Mouse (Mus musculus) monocyte, adult 2 months (primary cell): Measurements from ENCODE around the gene Slc25a53.
A peak's percentile ranks its signal among the peaks of the same experiment; 100 is the strongest.

Experiments
- DNase-seq, 2 experiments: peaks; one replicate each; pipeline ENCODE4 v3.0.0; 2022; ENCODE audit warnings: low spot score in 2 of 2, low read depth in 1 of 2

Slc25a53 gene

DNA sequence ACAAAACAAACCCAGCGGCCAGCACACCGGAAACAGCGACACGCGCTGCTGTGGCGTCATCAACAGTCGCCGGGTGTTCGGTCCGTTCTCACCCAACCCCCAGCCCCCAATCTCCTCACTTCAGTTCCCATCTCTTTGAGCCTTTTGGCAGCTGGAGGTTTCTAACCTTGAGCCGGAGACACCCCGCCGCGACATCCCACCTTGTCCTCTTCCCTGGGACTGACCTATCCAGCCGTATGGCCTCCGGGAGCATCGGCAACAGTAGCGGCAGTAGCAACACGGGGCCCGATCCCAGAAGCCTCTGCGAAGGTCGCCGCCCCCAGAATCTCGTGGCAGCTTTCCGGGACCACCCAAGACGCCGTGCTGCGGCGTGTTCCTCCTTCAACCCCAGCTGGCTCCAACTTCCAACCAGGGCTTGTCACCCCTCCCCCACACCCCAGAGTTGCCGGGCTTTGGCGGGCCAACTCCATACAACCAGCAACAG is at the start of gene Slc25a53:
Gene Slc25a53, minus strand, starts transcription at position 303 of the 484 bp plus-strand sequence.
- peak; percentile 14 to 57 for DNase-seq

DNA sequence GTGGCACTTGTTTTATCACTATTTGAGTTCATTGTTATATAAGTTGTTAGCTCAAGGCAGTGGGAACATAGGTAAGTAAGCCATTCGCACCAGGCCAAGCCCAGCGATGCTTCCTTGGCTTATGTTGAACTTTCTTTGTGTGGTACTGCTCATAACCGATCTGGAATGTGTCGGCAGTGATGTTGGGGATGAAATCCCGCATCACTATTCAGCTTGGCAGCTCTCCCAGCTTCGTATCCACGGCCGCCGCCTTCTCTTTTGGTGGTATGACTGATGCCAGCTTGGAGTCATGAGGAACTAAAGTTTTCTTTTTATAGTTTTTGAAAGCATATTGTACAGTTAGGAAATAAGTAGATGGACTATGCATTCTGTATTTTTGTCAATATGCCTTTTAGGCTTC is 25.1 kb upstream of the Slc25a53 start:
- no peak for DNase-seq

DNA sequence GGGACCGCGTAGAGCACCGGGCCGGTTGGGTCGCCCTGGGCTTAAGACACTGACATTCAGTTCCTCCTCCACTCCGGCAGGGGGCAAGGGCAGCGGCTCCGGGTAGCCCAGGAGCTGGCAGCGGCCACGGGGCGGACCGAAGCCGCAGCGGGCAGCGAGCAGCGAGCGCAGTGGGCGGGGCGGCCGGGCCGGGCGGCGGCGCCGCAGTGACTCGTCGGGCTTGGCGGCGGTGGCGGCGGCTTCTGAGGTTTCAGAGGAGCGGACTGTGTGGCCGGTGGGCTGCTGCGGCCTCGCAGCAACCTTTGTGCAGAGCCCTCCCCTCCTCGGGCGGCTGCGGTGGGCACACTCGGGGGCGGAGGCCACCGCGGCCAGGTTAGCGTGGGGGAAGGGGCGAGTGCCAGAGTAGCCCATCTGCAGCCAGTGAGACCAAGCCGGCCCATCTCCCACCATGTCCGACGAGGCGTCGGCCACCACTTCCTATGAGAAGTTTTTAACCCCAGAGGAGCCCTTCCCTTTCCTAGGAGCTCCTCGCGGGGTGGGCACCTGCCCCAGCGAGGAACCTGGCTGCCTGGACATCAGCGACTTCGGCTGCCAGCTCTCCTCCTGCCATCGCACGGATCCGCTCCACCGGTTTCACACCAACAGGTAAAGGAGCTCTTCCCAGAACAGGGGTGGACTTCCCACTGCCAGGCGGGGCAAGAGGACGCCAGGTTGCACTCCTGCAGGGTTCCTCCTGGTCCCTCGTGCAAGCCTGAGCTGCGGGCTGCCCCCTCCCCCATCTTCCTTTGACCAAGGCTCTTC is 11.5 kb upstream of the Slc25a53 start, which contains the start of gene Fam199x:
Gene Fam199x, plus strand, starts transcription at position 170 of the 801 bp plus-strand sequence.
- peak; percentile 32 to 53 for DNase-seq

DNA sequence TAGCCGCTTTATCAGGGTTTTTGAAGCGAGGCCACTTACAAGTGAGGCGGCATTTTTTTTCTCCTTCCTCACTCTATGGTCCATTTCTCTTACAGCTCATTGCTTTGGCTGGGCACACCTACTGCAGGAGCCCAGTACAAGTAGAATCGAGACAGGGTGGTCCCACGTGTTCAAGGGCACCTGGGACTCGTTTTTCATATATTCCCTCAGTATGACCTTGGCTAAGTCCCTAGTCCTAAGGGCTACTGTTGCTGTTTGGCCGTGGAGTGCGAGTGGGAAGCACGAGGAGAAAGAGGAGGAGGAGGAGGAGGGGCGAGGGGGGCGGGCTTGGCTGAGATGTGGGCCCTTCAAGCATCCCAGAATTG is 10.9 kb upstream of the Slc25a53 start:
- DNase-seq, result no peak

DNA sequence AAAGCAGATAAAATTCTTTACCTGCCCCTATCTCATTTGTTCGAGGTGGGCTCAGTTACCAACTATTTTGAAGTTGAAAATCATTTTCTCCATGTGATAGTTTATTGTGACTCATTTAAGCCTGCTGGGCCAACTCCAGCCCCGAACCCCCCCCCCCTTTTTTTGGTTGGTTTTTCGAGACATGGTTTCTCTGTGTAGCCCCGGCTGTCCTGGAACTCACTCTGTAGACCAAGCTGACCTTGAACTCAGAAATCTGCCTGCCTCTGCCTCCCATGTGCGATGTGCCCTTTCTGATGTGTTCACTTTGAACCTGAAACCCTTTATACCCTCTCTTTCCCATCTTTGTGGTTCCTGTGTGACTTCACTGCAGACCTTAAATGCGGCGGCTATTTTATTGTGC is 400 bp upstream of the Slc25a53 start:
- no peak for DNase-seq

DNA sequence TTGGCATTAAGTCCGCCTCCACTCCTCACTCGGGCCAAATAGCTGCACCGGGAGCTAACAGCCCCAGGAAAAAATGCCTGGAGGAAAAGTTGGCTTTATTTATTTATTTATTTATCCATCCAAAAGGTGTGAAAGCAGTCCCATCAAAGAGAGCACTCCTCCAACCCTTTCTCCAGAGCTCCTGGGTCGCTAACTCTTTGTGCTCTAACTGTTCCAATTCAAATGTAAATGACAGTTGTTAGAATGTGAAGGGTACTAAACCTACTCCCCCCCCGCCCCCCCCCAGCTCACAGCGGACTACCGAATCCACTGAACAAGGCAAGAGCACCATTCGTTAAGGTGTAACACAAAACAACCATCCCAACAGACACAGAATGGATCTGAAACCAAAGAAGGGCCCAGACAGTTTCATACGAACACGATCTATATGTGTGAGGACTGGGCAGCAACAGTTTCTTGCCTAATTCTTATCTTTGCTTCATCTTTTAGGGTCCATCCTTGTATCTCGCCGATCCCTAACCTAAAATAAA is 567 bp downstream of the Slc25a53 start:
- DNase-seq, result no peak

DNA sequence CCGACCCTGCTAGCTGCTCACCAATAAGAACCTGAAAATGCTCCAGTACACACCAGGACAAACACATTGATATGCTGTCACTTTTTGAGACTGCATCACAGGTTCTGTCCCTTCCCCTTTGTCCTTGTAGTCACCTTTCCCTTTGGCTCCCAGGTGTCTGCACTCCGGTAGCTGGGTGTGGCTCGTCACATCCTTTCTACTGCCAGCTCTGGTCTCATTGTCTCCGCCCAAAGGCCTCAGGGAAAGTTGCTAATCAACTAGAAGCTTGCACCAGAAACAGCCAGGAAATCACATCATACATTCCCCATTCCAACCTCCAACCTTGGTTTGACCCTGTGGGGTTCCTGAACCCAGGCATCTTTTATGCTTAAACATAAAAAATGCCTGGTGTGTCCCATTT is 3.8 kb downstream of the Slc25a53 start:
- DNase-seq, result no peak

- DNase-seq, result no peak
Observed at GRCm38 (mm10) chrX:137031726-137032125, 6.4 kb downstream of the Slc25a53 start.

DNA sequence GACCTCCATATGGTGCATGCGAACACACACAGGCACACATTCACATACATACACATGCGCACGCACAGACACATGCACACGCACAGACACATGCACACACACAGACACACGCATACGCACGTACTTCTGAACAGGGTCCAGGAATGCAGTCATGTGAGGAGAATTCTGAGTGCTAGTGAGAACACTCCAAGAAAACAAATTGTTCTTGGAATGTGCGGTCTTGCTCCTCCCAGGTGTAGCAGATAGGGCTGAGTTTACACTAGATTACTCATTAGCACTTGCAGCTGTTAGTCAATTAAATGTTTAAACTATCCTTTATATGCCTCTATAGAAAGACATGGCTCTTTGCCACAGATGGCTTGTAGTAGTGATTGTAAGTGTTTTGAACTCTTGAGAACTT is 7.2 kb downstream of the Slc25a53 start:
- DNase-seq, result no peak

GRCm38 (mm10) chrX:137019310-137019709 is 18.8 kb downstream of the Slc25a53 start:
- DNase-seq, result peak in 1 of 2 experiments; percentile 6

GRCm38 (mm10) chrX:137017668-137018067 is 20.4 kb downstream of the Slc25a53 start:
- DNase-seq, result no peak

DNA sequence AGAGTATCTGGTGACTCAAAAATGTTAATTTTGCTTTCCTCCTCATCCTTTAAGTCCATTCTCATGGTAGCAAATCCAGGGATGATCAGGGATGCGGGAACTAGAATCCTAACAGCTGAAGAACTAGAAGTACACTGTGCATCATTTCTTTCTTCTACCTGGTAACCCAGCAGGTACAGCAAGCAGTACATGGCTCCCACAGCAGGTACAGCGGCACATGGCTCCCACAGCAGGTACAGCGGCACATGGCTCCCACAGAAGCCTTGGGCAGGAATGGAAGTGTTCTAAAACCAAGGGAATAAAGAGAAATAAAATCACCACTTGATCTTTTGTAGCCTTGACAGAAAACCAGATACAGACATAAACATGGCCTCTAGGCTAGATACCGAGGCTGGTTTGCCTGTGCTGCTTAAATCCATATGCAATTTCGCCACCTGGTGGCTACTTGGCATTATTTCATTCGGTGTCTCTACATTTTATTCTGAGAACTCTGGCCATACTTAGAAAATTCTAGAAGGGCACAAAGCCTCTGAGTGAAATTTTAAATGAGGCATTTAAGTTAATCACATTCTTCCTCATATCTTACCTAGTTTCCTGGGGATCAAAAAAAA is 22.9 kb downstream of the Slc25a53 start:
- DNase-seq, result no peak

DNA sequence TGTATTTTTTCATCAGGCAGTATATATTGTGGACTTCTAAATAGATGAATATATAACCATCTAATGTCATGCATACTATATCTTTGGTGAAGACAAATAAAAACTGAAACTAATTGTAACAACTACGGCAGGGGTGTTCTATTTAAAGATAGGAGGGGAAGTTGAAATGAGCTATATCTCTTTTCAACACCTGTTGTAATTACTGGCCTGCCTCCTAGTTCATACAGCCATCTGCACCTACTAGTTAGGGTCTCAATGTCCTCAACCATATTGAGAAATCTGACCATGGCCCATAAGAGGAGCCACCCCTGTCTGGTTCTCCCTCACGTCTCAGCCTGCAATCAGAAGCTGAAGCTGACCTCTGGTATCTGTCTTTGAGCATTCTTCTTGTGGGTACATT is 41.8 kb downstream of the Slc25a53 start:
- DNase-seq, result no peak

DNA sequence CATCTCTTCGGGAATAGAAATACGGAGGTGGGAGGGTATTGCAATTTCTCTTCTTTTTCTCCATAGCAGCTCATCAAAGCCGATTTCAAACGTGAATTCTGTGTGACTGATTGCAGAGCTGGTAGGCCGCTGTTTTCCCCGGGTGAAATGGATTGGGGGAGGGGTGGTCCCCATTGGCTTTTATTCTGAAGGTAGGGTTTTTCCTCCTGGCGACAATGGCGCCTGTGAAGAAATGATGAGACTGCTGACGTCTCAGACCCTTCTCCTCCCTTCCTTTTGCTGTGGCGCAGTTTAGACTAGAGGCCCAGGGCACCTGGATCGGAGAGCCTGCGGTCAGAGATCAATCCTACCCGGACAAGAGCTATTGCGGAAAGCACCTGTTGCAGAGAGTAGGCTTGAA is 44.5 kb downstream of the Slc25a53 start:
- DNase-seq, result no peak

DNA sequence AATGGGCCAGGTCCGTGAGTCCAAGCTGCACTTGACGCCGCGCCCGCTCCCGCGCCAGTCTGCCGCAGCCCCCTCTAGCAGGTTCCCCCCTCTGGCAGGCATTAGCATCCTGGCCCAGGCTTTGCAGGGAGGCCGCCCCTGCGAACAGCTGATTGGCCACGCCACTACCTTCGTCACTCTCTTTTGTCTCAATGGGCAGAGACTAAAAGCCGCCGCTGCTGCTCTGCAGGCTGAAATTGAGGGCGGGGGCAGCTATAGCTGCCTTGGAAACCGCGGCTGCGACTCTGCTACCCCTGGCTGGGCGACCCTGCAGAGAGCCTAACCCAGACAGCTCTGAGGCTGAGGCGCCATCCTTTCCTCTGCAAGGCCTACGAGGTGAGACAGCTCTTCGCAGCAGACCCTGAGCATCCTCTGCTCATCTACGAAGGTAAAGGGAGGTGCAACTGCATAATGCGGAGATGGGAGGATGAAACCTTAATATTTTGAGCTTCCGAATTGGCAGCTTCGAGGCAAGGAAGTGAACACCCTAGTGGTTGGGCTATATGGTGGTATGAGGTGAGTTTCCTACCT is 45.0 kb downstream of the Slc25a53 start, which contains the start of gene Zcchc18:
Gene Zcchc18, plus strand, starts transcription at position 178 of the 570 bp plus-strand sequence.
- DNase-seq, result no peak

- DNase-seq, result no peak
Observed at GRCm38 (mm10) chrX:136992191-136992965, 45.7 kb downstream of the Slc25a53 start.

DNA sequence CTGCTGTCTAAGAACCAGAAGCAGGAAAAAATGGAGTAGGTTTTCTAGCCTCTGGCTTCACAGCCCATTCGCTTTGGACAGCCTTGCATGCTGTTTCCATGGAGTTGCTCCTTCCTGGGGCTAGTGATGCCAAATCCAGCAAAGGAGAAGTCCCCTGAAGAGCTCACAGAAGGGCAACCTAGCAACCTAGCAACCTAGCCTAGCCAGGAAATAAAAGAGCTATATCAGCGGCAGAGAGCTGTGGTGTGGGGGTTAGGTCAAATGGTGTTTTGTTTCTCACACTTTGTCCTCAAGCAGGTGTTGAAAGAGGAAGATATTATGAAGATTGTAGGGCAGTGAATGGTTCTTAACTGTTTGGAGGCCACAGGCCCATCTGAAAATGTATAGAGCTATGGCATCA is 46.8 kb downstream of the Slc25a53 start:
- no peak for DNase-seq

DNA sequence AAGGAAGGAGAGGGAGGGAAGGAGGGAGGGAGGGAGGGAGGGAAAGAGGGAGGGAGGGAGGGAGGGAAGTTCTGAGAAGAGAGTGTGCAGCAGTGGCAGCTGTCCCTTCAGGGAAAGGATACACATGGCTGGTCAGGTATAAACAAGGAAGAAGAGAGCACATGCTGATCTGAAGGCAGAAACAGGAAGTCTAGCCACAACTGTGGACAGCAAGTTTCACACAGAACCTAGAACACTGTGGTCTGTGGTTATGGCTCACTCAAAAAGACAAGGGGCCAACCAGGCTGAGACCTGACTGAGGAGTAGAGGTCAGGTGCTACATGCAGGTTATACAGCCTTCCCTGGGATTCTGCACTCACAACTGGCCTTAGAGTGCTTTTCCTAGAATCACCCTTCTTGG is 52.1 kb downstream of the Slc25a53 start:
- DNase-seq, result no peak

DNA sequence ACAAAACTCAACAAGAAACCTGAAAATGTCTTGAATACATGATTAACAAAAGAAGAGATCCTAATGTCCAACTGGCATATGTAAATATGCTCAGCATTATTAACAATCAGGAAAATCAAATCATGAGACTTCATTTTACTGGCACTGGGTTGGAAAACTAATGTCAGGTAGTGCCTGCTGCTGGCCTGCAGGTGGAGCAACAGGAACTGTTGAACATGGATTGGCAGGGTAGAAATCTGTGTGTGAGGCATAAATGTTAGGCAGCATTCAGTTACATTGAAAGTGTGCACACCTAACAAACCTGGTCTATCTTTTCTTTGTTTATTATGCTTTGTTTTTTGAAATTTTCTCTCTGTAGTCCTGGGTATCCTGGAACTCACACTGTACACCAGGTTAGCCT is 59.5 kb downstream of the Slc25a53 start:
- no peak for DNase-seq

DNA sequence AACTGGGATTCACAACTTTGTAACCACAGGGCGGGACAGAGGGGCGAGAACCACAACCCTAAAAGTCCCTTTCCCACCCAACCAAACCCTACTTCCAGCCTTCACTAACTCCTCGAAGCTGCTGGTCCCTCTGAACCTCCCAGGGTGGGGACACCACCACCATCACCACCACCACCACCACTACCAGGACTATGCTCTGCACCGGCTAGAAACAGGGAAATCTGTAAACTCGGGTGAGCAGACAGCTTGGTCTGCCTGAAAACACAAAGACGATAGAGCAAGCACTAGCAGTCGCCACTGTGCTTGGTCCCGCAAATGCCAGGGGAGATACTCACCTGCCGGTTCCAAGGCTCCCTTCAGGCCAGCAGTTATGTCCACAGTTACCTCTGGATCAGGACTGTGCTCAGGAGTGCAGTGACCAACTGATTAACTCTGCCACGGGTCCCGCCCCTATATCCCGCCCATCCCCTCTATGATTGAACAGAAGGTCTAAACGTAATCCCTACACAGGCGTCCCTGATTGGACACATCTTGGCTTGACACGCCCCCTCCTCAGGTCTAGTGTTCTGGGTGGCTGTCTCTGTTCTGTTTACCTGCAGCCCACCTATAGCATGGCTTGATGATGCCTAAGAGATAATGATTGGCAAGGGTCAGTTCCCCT is 61.5 kb downstream of the Slc25a53 start, which contains the start of the genes Tmsb15l and Tmsb15b1:
Gene Tmsb15l, minus strand, starts transcription at position 446 of the 661 bp plus-strand sequence.
Gene Tmsb15b1, minus strand, starts transcription at position 451 of the 661 bp plus-strand sequence.
- DNase-seq, result no peak
